Mouse (Mus musculus): ENCODE data around the gene N4bp2l1.

N4bp2l1 gene

GRCm38 (mm10) chr5:150566971-150567370 lies 30.0 kb downstream of the N4bp2l1 start:
- no peak for DNase-seq (ENCODE audit: extremely low read depth, low read depth)

GRCm38 (mm10) chr5:150566226-150566625 lies 30.8 kb downstream of the N4bp2l1 start:
- DNase-seq (ENCODE audit: extremely low read depth, low read depth) = no peak

GRCm38 (mm10) chr5:150564426-150564825 lies 32.6 kb downstream of the N4bp2l1 start:
- DNase-seq (ENCODE audit: extremely low read depth, low read depth) = no peak

GRCm38 (mm10) chr5:150561783-150562182 lies 35.2 kb downstream of the N4bp2l1 start:
- DNase-seq (ENCODE audit: extremely low read depth, low read depth) = no peak

GRCm38 (mm10) chr5:150561376-150561775 lies 35.6 kb downstream of the N4bp2l1 start:
- no peak for DNase-seq (ENCODE audit: extremely low read depth, low read depth)

GRCm38 (mm10) chr5:150560851-150561250 lies 36.1 kb downstream of the N4bp2l1 start:
- DNase-seq (ENCODE audit: extremely low read depth, low read depth) = no peak

DNA sequence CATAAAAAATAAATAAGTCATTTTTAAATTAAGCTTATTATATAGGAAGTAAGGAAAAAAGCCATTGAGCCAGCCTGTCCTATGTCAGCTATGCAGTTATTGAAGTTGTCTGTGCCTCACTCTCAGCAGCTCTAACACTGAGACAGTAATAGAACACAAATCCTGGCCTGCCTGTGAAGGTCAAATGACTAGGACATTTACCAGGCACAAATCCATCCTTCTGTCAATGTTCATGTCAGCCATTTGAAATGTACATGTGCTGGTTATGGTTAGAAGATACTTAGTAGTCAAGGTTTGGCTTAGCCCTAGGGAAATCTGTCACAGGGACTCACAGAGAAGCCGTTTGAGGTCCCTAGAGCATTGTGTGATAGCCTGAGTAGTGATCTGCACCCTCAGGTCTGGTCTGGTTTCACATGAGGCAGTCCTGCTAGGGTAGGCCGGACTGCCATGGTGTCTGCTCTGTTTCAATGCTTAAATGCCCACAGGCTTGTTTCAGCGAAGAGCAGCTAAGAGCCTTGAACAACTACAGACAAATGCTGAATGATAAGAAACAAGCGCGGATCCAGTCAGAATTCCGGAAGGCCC lies 37.4 kb downstream of the N4bp2l1 start:
- no peak for DNase-seq (ENCODE audit: extremely low read depth, low read depth)

DNA sequence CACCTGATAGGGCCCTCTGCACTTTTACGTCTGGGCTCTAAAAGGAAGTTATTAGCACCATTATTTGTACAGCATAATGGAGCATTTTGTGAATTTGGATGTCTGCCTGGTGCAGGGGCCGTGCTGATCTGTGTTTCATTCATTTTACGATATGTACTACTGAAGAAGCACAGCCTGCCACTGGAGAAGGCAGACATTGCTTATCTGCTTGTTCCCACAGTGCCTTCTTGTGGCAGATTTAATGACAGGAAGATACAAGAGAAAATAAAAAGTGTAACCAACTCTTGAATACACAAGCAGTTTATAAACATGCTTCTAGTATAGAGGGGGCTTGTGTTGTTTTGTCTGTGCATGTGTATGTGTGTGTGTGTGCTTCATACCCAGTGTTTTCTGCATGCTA lies 45.4 kb downstream of the N4bp2l1 start:
- no peak for DNase-seq (ENCODE audit: extremely low read depth, low read depth)

- no peak for DNase-seq (ENCODE audit: extremely low read depth, low read depth)
Observed at GRCm38 (mm10) chr5:150543184-150543583, 53.8 kb downstream of the N4bp2l1 start.

DNA sequence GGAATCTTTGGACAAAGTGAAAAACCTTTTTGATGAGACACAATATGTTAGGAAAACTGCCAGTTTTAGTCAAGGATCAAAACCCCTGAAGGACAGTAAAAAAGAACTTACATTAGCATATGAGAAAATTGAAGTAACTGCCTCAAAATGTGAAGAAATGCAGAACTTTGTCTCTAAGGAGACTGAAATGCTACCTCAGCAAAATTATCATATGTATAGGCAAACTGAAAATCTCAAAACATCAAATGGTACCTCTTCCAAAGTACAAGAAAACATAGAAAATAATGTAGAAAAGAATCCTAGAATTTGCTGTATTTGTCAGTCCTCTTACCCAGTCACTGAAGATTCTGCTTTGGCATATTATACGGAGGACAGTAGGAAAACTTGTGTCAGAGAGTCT lies 55.7 kb downstream of the N4bp2l1 start:
- DNase-seq (ENCODE audit: extremely low read depth, low read depth) = no peak

DNA sequence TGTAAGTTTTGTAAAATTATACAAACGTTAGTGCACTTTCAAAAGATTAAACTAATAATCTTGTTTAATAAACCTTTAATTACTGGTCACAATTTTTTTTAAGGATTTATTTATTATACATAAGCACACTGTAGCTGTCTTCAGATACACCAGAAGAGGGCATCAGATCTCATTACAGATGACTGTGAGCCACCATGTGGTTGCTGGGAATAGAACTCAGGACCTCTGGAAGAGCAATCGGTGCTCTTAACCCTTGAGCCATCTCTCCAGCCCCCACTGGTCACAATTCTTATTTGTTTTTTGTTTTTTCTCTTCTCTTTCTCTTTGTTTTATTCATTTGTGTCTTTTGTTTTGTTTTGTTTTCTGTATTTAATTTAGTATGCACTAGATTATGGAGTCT lies 71.7 kb downstream of the N4bp2l1 start:
- no peak for DNase-seq (ENCODE audit: extremely low read depth, low read depth)

GRCm38 (mm10) chr5:150522867-150523234 lies 74.1 kb downstream of the N4bp2l1 start:
- peak; percentile 50 for DNase-seq (ENCODE audit: extremely low read depth, low read depth)

- DNase-seq (ENCODE audit: extremely low read depth, low read depth) = peak; percentile 79
Observed at GRCm38 (mm10) chr5:150521937-150522866, 74.8 kb downstream of the N4bp2l1 start, which contains the start of gene Brca2. Gene Brca2 (plus strand): TSS chr5:150522630.

Data from MEL-GATA-1-ER (cell line).